19 mouse cellular contexts compared by ENCODE assay signal in the genomic region with DNA sequence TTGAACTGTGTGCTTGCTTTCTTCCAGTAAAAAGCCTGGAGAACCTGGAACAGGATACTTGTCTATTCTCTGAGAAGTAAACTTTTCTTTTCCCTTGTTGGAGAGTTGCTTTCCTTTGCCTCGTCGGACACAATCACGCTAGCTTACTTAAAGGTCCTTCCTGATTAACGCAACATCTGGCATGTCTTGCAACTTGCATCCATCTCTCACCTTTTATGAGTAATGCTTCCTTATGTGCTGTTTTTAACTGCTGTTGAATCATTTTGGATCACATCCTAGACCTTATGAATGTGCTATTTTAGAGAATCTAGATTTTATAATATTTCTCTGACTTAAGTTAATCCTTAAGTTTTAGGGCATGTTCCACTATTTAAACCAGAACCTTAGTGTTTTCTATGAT.
DNase-seq lines count a peak whose midpoint lies in the region; TF ChIP-seq lines count a peak whose summit lies in the region.
"Had no signal": no experiment of that assay in that cellular context is flagged by ENCODE, and none has a peak within 500 bp of the region (broad histone marks: within the 10 kb centered on the region; RNA-seq: fewer than 3 reads in every experiment).

No protein-coding gene starts in this region.

- H3K4me1 ChIP-seq in thymus, adult 2 months (replicated peaks; ENCODE audit: control insufficient read depth, insufficient read depth, low read length): no peaks in the 10 kb centered on the region
- H3K4me1 ChIP-seq: embryonic facial prominence, embryonic 10.5 days; embryonic facial prominence, embryonic 12.5 days; forebrain, embryonic 12.5 days had no signal

- TF ChIP-seq POLR2A in thymus, adult 2 months (IDR thresholded peaks at IDR 0.05; ENCODE audit: control insufficient read depth, extremely low read depth, insufficient read depth, low read length, poor library complexity): no peak

- WGBS in thymus, adult 2 months: 87% methylated on average over 4 of the region's 4 CpGs

- TF ChIP-seq CTCF in thymus, adult 2 months (IDR thresholded peaks at IDR 0.05; ENCODE audit: borderline replicate concordance, control insufficient read depth, extremely low read depth, insufficient read depth, low read length, poor library complexity): no peak

- H3K4me3 ChIP-seq in thymus, adult 2 months (ENCODE audit: control insufficient read depth, insufficient read depth, low read length): no peak overlapping the region
- H3K4me3 ChIP-seq: embryonic facial prominence, embryonic 10.5 days; embryonic facial prominence, embryonic 12.5 days; forebrain, embryonic 10.5 days; forebrain, embryonic 12.5 days had no signal

- H3K27ac ChIP-seq in thymus, adult 2 months (ENCODE audit: control insufficient read depth, insufficient read depth, low read length): no peak overlapping the region
- H3K27ac ChIP-seq: embryonic facial prominence, embryonic 10.5 days; embryonic facial prominence, embryonic 12.5 days; forebrain, embryonic 10.5 days; forebrain, embryonic 12.5 days had no signal

- H3K36me3 ChIP-seq in thymus, adult 2 months (ENCODE audit: control insufficient read depth, insufficient read depth, low read length): no peaks in the 10 kb centered on the region
- H3K36me3 ChIP-seq: embryonic facial prominence, embryonic 10.5 days; embryonic facial prominence, embryonic 12.5 days; forebrain, embryonic 10.5 days; forebrain, embryonic 12.5 days had no signal

- H3K27me3 ChIP-seq in thymus, adult 2 months (ENCODE audit: control insufficient read depth, insufficient read depth, low read length): no peaks in the 10 kb centered on the region
- H3K27me3 ChIP-seq: embryonic facial prominence, embryonic 12.5 days; forebrain, embryonic 12.5 days had no signal

- DNase-seq in layer of hippocampus, adult 9-11 months: peak; percentile 9
- DNase-seq in layer of hippocampus, adult 11-12 months (ENCODE audit: low spot score): no peak
- peak; percentile 13 to 20 for DNase-seq in right cerebral cortex, adult 2 months (ENCODE audit: low spot score in 2 of 2)
- no peak for DNase-seq in right cerebral cortex, postnatal 36 days (ENCODE audit: low spot score in 2 of 2)
- DNase-seq in fibroblast of lung, adult 2 months (ENCODE audit: low read depth): peak; percentile 4
- no peak for DNase-seq in gastrocnemius, adult 18-20 months (ENCODE audit: low spot score)
- DNase-seq in thymus, adult 2 months: no peak
- DNase-seq: adrenal gland, adult 2 months; adrenal gland, postnatal 10 days; adrenal gland, postnatal 25 days; cerebellum, adult 11-12 months; cerebellum, adult 2 months; cerebellum, adult 9-10 months; cerebellum, postnatal 10 days; cerebellum, postnatal 25 days had no signal

Comparison
In these comparisons a context has a peak if more than half of its experiments do, and no peak if none do; other contexts are left out.
1. DNase-seq: peak in layer of hippocampus, adult 9-11 months (single experiment), right cerebral cortex, adult 2 months (2 of 2) and fibroblast of lung, adult 2 months (single experiment); none in layer of hippocampus, adult 11-12 months (single experiment), right cerebral cortex, postnatal 36 days (0 of 2), gastrocnemius, adult 18-20 months (single experiment) and thymus, adult 2 months (single experiment).